Mouse (Mus musculus) limb, embryonic 13.5 days (tissue): Measurements from ENCODE around the gene Lrrtm1. TPM values are rescaled to one million over a fixed set of nuclear protein-coding genes. Genes with fewer than 3 reads are reported as not detected.
A peak's percentile ranks its signal among the peaks of the same experiment; 100 is the strongest.

ENCODE experiments used
- ATAC-seq: fragments of 200-750 bp; cut with Nextera tagmentation; 2 replicates; pipeline ENCODE4 v1.8.0; 2017; ENCODE audit warnings: low read depth, moderate number of reproducible peaks, moderate TSS enrichment; ENCODE audit not compliant: low FRiP score
- H3K27ac ChIP-seq: fragments of 300-500 bp; sonication (generic); 2 replicates; pipeline ENCODE4 v1.5.1; 2015; ENCODE audit warnings: inconsistent platforms, mild to moderate bottlenecking, moderate library complexity
- H3K27me3 ChIP-seq: fragments of 300-500 bp; sonication (generic); 2 replicates; pipeline ENCODE4 v1.6.1; 2015; ENCODE audit warnings: mild to moderate bottlenecking, inconsistent platforms
- H3K36me3 ChIP-seq: fragments of 300-500 bp; sonication (generic); 2 replicates; pipeline ENCODE4 v1.6.1; 2015; ENCODE audit warnings: inconsistent platforms, mild to moderate bottlenecking, moderate library complexity
- H3K4me1 ChIP-seq: fragments of 300-500 bp; sonication (generic); 2 replicates; pipeline ENCODE4 v1.6.1; 2015; ENCODE audit warnings: inconsistent platforms
- H3K4me2 ChIP-seq: fragments of 300-500 bp; sonication (generic); replicated peaks from 2 replicates; pipeline ENCODE4 v1.6.1; 2015; ENCODE audit warnings: inconsistent platforms, mild to moderate bottlenecking, moderate library complexity
- H3K4me3 ChIP-seq: fragments of 300-500 bp; sonication (generic); 2 replicates; pipeline ENCODE4 v1.5.1; 2015; ENCODE audit warnings: moderate library complexity, mild to moderate bottlenecking, inconsistent platforms
- H3K9ac ChIP-seq: fragments of 300-500 bp; sonication (generic); 2 replicates; pipeline ENCODE4 v1.6.1; 2015; ENCODE audit warnings: mild to moderate bottlenecking, inconsistent platforms
- H3K9me3 ChIP-seq: fragments of 300-500 bp; sonication (generic); 2 replicates; pipeline ENCODE4 v1.6.1; 2016; ENCODE audit warnings: inconsistent platforms
- WGBS: fragments of 180-500 bp; shearing (Covaris S2); methylation state at CpG from one replicate; pipeline ENCODE4 v1.1.7; 2015; 5-methylcytosine and 5-hydroxymethylcytosine counted together
- polyA plus RNA-seq: library from polyadenylated mRNA; unstranded; fragments of >200 nt; fragmentation: Nextera tagmentation; extraction: Ambion mirVana; gene quantifications from 2 replicates; pipeline ENCODE4 v1.2.1, GENCODE M21; 2015

Gene Lrrtm1
- polyA plus RNA-seq, 1 experiment from 2014 or later = 8.9 TPM

- H3K4me2 ChIP-seq = peak overlapping the region; percentile 98
Measured at GRCm38 (mm10) chr6:77243541-77244231, 1.2 kb downstream of the Lrrtm1 start.

GRCm38 (mm10) chr6:77253480-77253879, 11.0 kb downstream of the Lrrtm1 start:
- H3K4me2 ChIP-seq = no peak overlapping the region
- H3K36me3 ChIP-seq = no peaks in the 10 kb centered on the region
- H3K27ac ChIP-seq = no peak overlapping the region
- peaks cover 10% of the 10 kb centered on the region; the same call in 1 of the 2 replicates for H3K27me3 ChIP-seq
- H3K4me3 ChIP-seq = no peak overlapping the region
- WGBS = 90% methylated on average over 5 of the region's 5 CpGs
- H3K4me1 ChIP-seq = no peaks in the 10 kb centered on the region
- H3K9ac ChIP-seq = no peak overlapping the region
- H3K9me3 ChIP-seq = no peaks in the 10 kb centered on the region
- ATAC-seq = no peak

More at GRCm38 (mm10) chr6:77243541-77244231, 1.2 kb downstream of the Lrrtm1 start:
- Histone ChIP-seq H3K9ac (peak overlapping the region; percentile 53), H3K27ac (no peak overlapping the region), H3K9me3 (no peaks in the 10 kb centered on the region), H3K36me3 (no peaks in the 10 kb centered on the region), H3K4me1 (peaks cover 17% of the 10 kb centered on the region), H3K27me3 (peaks cover 75% of the 10 kb centered on the region), H3K4me3 (peak overlapping the region; percentile 54)
- WGBS = under 1% methylated on average over 43 of the region's 43 CpGs
- ATAC-seq = peak; percentile 54

- no peak overlapping the region for H3K4me3 ChIP-seq
- H3K4me1 ChIP-seq = no peaks in the 10 kb centered on the region
- H3K4me2 ChIP-seq = no peak overlapping the region
- ATAC-seq = no peak
- no peak overlapping the region for H3K27ac ChIP-seq
- no peaks in the 10 kb centered on the region for H3K9me3 ChIP-seq
- no peaks in the 10 kb centered on the region for H3K36me3 ChIP-seq
- 0 out of 2 replicates have a peak, but pooled peaks cover 3% of the 10 kb centered on the region for H3K27me3 ChIP-seq
- WGBS = 86% methylated on average over 4 of the region's 4 CpGs
- H3K9ac ChIP-seq = no peak overlapping the region
Measured at GRCm38 (mm10) chr6:77256348-77256747, 13.9 kb downstream of the Lrrtm1 start.

- no peaks in the 10 kb centered on the region for H3K36me3 ChIP-seq
- WGBS = 46% methylated on average over 7 of the region's 7 CpGs
- no peak overlapping the region for H3K27ac ChIP-seq
Measured at GRCm38 (mm10) chr6:77257358-77258105, 15.0 kb downstream of the Lrrtm1 start.

GRCm38 (mm10) chr6:77265163-77265562, 22.7 kb downstream of the Lrrtm1 start:
- no peaks in the 10 kb centered on the region for H3K36me3 ChIP-seq
- ATAC-seq = no peak; the same call in 1 of the 2 replicates
- H3K27ac ChIP-seq = no peak overlapping the region
- H3K4me2 ChIP-seq = no peak overlapping the region
- H3K4me1 ChIP-seq = peaks cover 6% of the 10 kb centered on the region; the same call in 1 of the 2 replicates
- H3K9me3 ChIP-seq = no peaks in the 10 kb centered on the region
- H3K9ac ChIP-seq = no peak overlapping the region
- H3K4me3 ChIP-seq = no peak overlapping the region
- WGBS = 23% methylated on average over 3 of the region's 3 CpGs
- no peaks in the 10 kb centered on the region for H3K27me3 ChIP-seq

More at GRCm38 (mm10) chr6:77257358-77258105, 15.0 kb downstream of the Lrrtm1 start:
- no peak for ATAC-seq
- no peak overlapping the region for H3K4me2 ChIP-seq
- H3K4me3 ChIP-seq = no peak overlapping the region
- H3K4me1 ChIP-seq = no peaks in the 10 kb centered on the region
- H3K27me3 ChIP-seq = 0 out of 2 replicates have a peak, but pooled peaks cover 3% of the 10 kb centered on the region
- H3K9me3 ChIP-seq = no peaks in the 10 kb centered on the region
- H3K9ac ChIP-seq = no peak overlapping the region

GRCm38 (mm10) chr6:77278794-77279193, 36.3 kb downstream of the Lrrtm1 start:
- ATAC-seq = no peak
- Histone ChIP-seq H3K4me2 (no peak overlapping the region), H3K27ac (no peak overlapping the region), H3K4me1 (no peaks in the 10 kb centered on the region), H3K36me3 (no peaks in the 10 kb centered on the region), H3K4me3 (no peak overlapping the region), H3K27me3 (no peaks in the 10 kb centered on the region), H3K9me3 (no peaks in the 10 kb centered on the region), H3K9ac (no peak overlapping the region)
- 79% methylated on average over 5 of the region's 5 CpGs for whole genome bisulfite sequencing

GRCm38 (mm10) chr6:77286317-77286716, 43.8 kb downstream of the Lrrtm1 start:
- H3K4me1 ChIP-seq = no peaks in the 10 kb centered on the region
- WGBS = 29% methylated on average over 5 of the region's 5 CpGs
- no peaks in the 10 kb centered on the region for H3K36me3 ChIP-seq
- H3K4me3 ChIP-seq = no peak overlapping the region
- H3K27ac ChIP-seq = no peak overlapping the region
- no peak; the same call in 1 of the 2 replicates for ATAC-seq
- H3K27me3 ChIP-seq = no peaks in the 10 kb centered on the region
- H3K9ac ChIP-seq = no peak overlapping the region
- no peaks in the 10 kb centered on the region for H3K9me3 ChIP-seq
- 0 out of 2 replicates have a peak overlapping the region, but pooled peaks have one; percentile 27 for H3K4me2 ChIP-seq

- ATAC-seq = no peak
- Histone ChIP-seq H3K36me3 (no peaks in the 10 kb centered on the region), H3K4me2 (no peak overlapping the region), H3K9ac (no peak overlapping the region), H3K4me3 (no peak overlapping the region), H3K4me1 (no peaks in the 10 kb centered on the region), H3K9me3 (no peaks in the 10 kb centered on the region), H3K27me3 (no peaks in the 10 kb centered on the region), H3K27ac (no peak overlapping the region)
Measured at GRCm38 (mm10) chr6:77288402-77288801, 45.9 kb downstream of the Lrrtm1 start.

- H3K36me3 ChIP-seq = no peaks in the 10 kb centered on the region
- H3K4me1 ChIP-seq = no peaks in the 10 kb centered on the region
- no peak overlapping the region for H3K4me3 ChIP-seq
- no peak overlapping the region for H3K4me2 ChIP-seq
- no peaks in the 10 kb centered on the region for H3K27me3 ChIP-seq
- no peak for ATAC-seq
- H3K9me3 ChIP-seq = no peaks in the 10 kb centered on the region
- no peak overlapping the region for H3K9ac ChIP-seq
- no peak overlapping the region for H3K27ac ChIP-seq
- 69% methylated on average over 6 of the region's 6 CpGs for WGBS
Measured at GRCm38 (mm10) chr6:77291415-77291814, 48.9 kb downstream of the Lrrtm1 start.

- Histone ChIP-seq H3K4me2 (no peak overlapping the region), H3K9me3 (no peaks in the 10 kb centered on the region), H3K4me3 (no peak overlapping the region), H3K9ac (no peak overlapping the region), H3K36me3 (no peaks in the 10 kb centered on the region), H3K4me1 (no peaks in the 10 kb centered on the region), H3K27ac (no peak overlapping the region), H3K27me3 (no peaks in the 10 kb centered on the region)
- no peak for ATAC-seq
- WGBS = 86% methylated on average over 1 of the region's 1 CpGs
Measured at GRCm38 (mm10) chr6:77301305-77301704, 58.8 kb downstream of the Lrrtm1 start.

- no peak overlapping the region for H3K9ac ChIP-seq
- ATAC-seq = no peak
- no peak overlapping the region for H3K4me3 ChIP-seq
- no peaks in the 10 kb centered on the region for H3K27me3 ChIP-seq
- no peak overlapping the region for H3K4me2 ChIP-seq
- no peak overlapping the region for H3K27ac ChIP-seq
- H3K4me1 ChIP-seq = no peaks in the 10 kb centered on the region
- WGBS = 89% methylated on average over 3 of the region's 3 CpGs
- H3K9me3 ChIP-seq = no peaks in the 10 kb centered on the region
- no peaks in the 10 kb centered on the region for H3K36me3 ChIP-seq
Measured at GRCm38 (mm10) chr6:77306796-77307195, 64.3 kb downstream of the Lrrtm1 start.
